ENCODE assay signal across 8 mouse cellular contexts in the genomic region with DNA sequence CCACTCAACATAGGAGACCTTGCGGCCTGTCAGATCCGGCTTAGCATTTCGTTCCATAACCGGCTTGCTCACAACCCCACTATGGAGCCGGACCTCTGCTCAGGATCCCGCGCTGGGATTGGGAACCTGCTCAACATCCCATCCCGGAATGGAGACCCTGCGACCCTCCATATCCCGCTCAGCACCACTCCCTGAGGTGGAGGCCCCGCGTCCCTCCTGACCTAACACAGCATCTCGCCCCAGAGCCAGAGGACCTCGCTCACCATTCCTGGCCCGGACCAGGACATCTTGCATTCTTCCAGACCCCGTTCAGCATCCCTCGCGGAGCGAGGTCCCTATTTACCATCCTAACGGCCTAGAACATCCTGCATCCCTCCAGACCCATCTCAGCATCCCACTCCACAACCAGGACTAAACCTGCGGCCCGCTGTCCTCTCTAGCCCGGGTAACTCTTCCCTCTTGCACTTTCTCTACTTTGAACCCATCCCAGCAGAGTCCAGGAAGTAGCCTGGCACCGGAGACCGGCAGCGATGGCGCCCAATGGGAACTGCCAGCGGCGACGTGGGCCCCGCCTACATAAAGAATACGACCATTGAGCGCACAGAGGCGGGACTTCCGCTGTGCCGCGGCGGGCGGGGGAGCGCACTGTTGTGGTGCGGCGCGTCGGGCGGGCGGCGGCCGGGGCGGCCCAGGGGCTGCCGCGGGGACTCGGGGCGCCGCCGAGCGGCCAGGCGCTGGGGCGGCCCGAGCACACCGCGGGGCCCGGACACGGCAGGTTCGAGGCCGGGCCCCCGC. TPM values are rescaled to one million over a fixed set of nuclear protein-coding genes. Genes with fewer than 3 reads are reported as not detected.
DNase-seq lines count a peak whose midpoint lies in the region; ATAC-seq and TF ChIP-seq lines count a peak whose summit lies in the region.

TSS of gene Sap30l (plus strand) at position 667 of the 795 bp plus-strand sequence.

- peak within 1 kb of the TSS; percentile 97 for H3K4me3 ChIP-seq in cortical plate, adult 2 months (ENCODE audit: insufficient read depth, low read length)

- ATAC-seq in activated CD4-positive, CD25-positive, alpha-beta regulatory T cell, adult 4 months, result peak; percentile 95
- ATAC-seq in megakaryocyte progenitor cell, adult 5-6 weeks (replicated peaks; ENCODE audit: poor library complexity), result peak; percentile 99

- peak; percentile 73 for TF ChIP-seq POLR2A in cortical plate, adult 2 months (IDR thresholded peaks at IDR 0.05; ENCODE audit: extremely low read depth, insufficient read depth, low read length)

- no peak for TF ChIP-seq CTCF in cortical plate, adult 2 months (IDR thresholded peaks at IDR 0.05; ENCODE audit: extremely low read depth, insufficient read depth, low read length)

- H3K27ac ChIP-seq in cortical plate, adult 2 months (ENCODE audit: insufficient read depth, low read length), result peak within 1 kb of the TSS; percentile 41; the same call in 1 of the 2 replicates

- DNase-seq in gastrocnemius, postnatal 10 days, result peak; percentile 96
- peak; percentile 96 for DNase-seq in induced T-regulatory cell, adult 2 months (ENCODE audit: low read depth)
- peak; percentile 86 to 97 for DNase-seq in left cerebral cortex, adult 9 months (ENCODE audit: low spot score in 2 of 2)
- DNase-seq in right cerebral cortex, postnatal 14 days, result peak; percentile 96
- DNase-seq in urinary bladder, postnatal 36 days (ENCODE audit: low spot score in 2 of 2), result peak; percentile 96 to 97

- peaks cover 6% of the 10 kb centered on the region; the same call in 1 of the 2 replicates for H3K4me1 ChIP-seq in cortical plate, adult 2 months (ENCODE audit: control insufficient read depth, insufficient read depth, low read length)

RNA-seq across cellular contexts. Expression of gene Sap30l, which starts in this region (rescaled TPM):
- polyA plus RNA-seq in activated CD4-positive, CD25-positive, alpha-beta regulatory T cell, adult 4 months (2017; shearing (Covaris generic)), result 1 to 10 TPM; 5.4 to 7.7 TPM
- 37.7 and 40.0 TPM in 2 replicates for polyA plus RNA-seq in cortical plate, adult 2 months (2012; rRNA removed)
- total RNA-seq in gastrocnemius, postnatal 10 days (2021), result 10 to 100 TPM; 28.2 to 29.8 TPM
- total RNA-seq in megakaryocyte progenitor cell, adult 5-6 weeks (2015), result 19.0 and 22.6 TPM in 2 replicates
- 16.5 and 17.0 TPM in 2 replicates for total RNA-seq in megakaryocyte progenitor cell, adult 5-6 weeks (2017)

Comparison
In these comparisons a context has a peak if more than half of its experiments do, and no peak if none do; other contexts are left out.
1. Peak in every context shown above with its lines: DNase-seq, ATAC-seq, H3K4me3 ChIP-seq and H3K27ac ChIP-seq.